Mouse (Mus musculus) CH12F3 (cell line): ENCODE data around the gene Arl6ip4.

Experiments used
- in situ Hi-C: fragments of 300-500 bp; cut with MboI; formaldehyde crosslinking; loops from 2 replicates; pipeline ENCODE4 v1.14.3; 2020; ENCODE audit warnings: low sequenced_read_pairs

Gene Arl6ip4

DNA sequence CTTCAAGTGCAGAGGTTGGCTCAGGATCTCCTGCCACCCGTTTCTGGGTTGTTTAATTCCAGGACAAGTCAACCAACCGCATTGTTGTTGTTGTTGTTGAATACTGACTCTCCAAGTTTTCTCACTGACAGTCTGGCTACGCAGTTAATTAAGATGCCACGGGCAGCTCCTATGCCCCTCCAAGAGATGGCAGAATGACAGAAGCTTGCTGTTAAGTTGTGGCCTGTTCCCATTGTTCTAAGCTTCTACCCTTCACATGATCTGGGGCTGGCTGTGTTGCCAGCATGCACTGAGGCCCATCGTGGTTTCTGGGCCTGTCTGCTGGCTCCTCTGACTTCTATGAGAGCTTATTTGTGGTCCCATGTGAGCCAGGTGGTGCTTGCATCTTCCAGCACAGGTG is 18.4 kb downstream of the Arl6ip4 start:
- in situ Hi-C loops = no loop called here

DNA sequence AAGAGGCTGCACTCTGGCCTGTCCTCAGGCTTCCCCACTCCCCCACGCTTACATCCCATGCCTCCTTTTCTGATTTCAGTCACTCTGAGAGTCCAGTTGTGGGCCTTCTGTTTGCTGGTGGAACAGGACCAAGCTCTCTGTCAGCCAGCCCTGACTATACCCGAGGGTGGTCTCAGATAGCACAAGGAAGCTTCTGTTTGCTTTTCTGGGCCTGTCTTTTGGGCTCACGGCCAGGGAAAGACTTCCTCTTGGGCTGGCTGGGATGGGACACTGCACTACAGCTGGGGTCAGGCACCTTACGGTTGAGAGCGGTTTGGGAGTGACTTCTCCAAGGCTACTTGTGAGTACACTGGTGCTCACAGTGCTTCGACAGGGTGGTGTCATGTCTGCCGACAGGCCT is 22.2 kb downstream of the Arl6ip4 start:
- in situ Hi-C loops = no loop called here

DNA sequence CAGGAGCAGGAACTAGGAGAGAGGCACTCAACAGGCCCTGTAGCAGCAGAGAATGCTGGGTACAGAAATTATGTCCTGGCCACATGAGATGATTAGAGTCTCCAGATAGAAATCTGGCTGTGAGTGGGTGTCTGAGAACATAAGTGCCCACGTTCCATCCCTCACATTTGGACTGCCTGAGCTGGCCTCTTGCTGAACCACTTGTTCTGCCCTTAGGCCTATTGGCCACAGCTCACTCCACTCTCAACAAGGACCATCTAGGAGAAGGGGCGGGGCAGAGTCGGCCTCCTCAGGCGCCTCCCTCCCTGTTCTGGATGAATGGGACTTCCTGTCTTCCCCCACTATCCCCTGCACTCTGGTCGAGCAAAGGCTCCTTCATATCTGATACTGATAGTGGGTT is 33.1 kb downstream of the Arl6ip4 start:
- in situ Hi-C loops = no loop called here

DNA sequence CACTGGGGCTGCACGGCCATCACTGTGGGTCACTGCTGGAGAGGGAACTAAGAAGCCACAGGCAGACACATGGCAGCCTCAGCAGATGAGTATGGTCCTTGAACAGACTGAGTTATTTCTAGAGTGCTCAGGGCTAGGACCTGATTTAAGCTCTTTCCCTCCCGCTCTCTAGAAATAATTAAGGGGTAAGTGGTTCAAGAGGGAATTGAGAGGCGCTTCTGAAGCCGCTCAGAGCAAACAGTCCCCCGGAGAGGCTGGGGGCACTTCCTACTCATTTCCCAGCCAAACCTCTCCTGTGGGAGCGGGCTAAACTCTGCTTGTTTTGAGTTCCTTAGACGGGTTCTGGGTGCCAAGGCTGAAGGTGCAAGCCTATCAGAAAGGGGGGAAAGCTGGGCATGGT is 35.0 kb downstream of the Arl6ip4 start:
- in situ Hi-C loops = no loop called here

DNA sequence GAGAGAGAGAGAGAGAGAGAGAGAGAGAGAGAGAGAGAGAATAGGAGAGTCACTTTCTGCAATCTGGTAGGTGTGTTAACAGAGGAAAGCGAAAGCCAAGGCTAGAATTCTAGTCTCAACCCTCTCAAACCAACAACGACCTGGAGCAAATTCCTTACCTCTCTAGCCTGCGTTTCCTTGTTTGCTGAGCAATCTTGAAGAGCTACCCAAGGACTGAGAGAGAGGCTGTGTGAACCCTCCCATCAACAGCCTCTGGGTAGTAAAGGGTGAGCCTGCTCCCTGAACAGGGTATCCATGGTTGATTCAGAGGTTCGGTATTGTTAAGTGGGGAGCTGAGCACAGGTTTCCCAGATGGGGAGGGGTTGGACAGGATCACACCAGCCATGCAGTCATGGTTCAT is 36.8 kb downstream of the Arl6ip4 start:
- in situ Hi-C loops = no loop called here

DNA sequence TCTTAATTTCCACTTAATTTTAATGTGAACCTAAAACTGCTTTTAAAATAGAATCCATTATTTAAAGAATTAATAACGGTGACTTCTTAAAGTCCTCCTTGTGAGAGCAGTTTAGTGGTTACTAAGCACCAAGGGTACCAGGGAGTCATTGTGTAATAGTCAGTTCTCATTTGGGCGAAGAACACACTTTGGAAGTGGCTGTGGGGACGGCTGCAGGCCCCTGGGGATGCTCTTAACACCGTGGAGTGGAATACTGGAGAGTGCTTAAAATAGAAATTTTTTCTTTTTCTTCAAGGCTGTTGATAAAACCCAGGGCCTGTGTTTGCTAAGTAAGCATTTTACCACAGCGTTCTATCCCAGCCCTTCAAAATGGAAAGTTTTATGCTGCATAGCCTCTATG is 40.1 kb downstream of the Arl6ip4 start:
- in situ Hi-C loops = no loop called here

DNA sequence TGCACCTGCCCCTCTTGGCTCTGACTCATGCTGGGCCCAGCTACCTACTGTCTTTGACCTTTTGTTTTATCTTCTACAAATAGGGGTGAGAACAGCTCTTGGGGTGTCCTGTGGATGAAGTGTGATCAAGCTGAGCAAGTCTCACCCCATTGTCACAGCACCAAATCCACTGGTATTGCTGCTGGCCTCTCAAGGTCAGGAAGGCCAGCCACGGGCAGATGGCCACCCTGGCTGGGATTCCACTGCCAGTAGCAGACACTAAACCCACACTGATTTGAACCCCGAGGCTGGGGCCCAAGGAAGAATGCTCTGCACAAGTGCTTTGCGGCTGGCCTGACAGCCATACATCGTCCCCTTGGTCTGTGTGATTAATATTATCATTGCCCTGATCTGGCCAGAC is 42.4 kb downstream of the Arl6ip4 start:
- in situ Hi-C loops = no loop called here

DNA sequence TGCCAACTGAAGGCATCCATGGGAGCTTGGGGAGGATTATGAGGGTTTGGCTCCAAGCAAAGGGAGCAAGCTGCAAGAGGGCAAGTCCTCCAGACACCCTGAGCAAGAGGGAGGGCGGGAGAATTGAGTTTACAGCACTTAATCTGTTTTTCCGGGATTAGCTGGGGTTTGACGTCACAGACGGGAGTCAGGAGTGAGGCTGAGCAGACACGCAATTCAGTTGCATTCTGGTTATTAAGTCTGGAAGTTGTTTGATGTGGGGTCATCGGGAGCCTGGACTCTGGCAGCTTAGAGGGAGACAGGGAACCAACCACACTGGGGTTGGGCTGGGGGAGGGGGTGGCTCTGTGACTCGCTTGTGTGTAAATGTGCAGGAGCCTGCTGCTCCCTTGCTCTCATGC is 43.6 kb downstream of the Arl6ip4 start:
- in situ Hi-C loops = no loop called here

DNA sequence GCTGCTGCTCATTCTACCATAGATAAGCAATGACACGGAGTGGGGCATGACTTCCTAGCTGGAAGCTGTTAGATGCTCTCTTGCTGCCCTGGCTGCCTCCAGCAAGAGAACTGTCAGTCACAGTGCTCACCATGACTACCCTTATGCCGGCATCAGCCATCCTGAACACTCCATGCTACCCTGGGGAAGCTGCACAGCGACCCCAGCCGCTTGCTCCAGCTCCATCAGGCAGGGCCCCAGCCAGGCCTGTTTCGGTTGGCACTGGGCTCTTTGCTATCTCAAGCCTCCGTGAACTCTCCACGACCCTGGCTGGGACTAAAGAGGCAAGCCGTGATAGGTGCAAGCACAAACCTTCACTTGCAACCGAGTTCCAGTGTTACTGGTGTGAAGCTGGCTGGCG is 45.9 kb downstream of the Arl6ip4 start:
- in situ Hi-C loops = loop anchor here (10.0 kb wide), 1 partner anchor 113 kb away; no protein-coding TSS in a partner anchor

DNA sequence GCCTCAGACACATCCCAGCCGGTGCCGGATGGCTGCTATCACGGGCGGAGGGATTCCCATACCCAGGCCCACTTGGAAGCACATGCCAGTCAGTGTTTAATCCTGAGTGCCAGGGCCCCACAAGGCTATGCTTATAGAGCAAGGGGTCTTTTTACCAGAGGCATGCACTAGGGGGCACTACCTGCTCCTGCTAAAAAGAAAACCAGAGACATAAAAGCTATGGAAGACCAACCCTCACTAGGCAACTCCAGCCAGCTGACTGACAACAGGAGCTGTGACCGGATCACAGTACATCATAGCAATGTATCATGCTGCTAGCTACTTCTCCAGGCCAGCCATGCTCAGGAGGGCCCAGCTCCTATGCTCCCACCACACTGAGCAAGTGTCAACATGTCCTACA is 46.7 kb downstream of the Arl6ip4 start:
- in situ Hi-C loops = loop anchor here (10.0 kb wide), 1 partner anchor 112 kb away; no protein-coding TSS in a partner anchor

DNA sequence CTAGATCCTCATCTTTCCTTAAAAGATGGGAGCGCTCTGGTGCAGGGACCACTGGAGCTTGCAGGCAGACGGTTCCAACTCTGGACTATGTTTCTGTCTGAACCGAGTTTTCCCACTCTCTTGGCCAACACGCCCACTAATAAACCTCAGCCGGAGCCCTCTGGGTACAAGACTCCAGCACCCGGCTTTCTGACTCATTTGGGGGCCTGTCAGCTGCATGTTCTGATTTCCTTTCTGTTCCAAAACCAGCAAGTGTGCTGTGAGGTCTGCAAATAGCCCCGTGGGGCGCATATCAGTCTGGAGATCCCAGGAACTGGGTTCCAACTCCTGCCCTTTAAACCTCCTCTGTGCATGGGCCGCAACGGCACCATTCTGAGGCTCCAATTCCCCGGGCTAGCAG is 47.6 kb downstream of the Arl6ip4 start:
- in situ Hi-C loops = loop anchor here (10.0 kb wide), 1 partner anchor 111 kb away; no protein-coding TSS in a partner anchor

DNA sequence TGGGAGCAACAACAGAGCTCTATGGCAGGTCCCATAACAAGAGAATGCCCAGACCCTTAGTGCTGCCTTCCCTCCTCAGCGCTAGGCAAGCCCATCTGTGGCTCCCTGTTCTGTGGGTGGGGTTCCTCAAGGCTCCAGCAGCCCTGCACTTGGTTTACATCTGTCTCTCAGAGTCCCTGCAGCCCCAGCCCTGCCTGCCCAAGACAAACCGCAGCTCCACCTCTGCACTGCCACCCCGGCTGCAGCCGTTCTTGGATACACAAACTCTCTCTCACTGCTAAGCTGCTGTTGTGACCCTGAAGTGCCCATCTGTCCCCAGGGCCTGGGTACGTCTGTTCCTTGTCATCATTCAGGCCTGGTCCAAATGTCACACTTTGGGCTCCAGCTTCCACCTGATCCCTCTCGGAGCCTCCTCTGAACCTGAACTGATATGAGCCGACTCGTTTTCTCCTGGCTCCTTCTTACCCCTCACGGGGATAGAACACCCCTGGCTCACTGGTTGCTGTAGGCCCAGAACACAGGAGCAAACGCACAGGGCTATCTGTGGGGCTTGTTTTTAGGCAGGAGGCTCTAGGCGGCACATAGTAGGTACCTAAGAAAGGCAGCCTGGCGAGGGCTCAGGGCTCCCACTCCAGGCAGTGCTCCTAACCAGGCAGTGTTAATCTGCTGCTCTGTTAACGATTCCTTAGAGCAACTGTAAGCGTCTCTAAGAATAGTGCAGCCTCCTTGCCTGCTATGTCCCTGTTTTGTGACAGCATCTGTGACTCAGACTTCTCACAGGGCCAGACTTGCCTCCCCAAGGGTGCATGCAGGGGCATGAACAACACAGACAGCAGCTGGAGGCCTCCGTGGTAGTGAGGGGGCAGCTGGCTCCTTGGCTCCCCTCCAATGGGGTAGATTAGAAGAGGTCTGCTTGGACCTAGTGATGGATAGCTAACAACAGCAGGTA is 50.0 kb downstream of the Arl6ip4 start:
- in situ Hi-C loops = loop anchor here (10.0 kb wide), 1 partner anchor 109 kb away; no protein-coding TSS in a partner anchor

DNA sequence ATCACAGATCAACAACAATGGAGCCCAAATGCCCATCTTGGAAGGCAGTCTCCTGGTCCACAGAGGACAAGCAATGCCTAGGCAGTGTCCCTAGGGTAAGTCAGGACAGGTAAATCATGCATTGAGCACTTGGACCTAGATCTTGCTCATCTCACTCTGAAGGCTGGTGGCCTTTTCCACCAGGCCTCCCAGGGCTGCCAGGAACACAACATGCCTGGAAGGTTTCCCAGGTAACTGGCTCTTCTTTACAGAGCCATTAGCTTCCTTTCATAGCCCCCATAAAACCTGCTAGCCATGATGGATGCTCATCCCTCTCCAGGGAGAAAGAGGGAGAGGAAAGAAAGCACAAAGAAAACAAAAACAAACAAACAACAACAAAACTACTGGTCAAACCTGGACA is 50.9 kb downstream of the Arl6ip4 start:
- in situ Hi-C loops = loop anchor here (10.0 kb wide), 1 partner anchor 108 kb away; no protein-coding TSS in a partner anchor

DNA sequence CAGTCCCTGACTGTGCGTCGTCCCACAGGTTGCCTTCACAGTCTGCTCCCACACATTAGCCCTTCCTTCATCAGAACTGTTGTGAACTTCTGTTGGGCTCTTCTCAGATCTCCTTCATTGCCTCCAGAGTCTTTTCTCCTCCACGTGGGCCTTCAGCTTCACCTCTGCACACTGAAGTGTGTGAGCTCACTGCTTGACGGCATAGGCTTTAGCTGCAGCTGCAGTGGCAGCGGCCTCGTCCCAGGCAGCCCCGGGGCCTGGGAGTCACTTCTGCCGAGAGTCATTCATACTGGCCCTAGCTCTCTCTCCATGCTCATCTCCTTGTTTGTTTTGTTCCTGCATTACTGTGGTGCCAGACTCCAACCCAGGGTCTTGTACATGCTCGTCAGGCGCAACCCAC is 51.7 kb downstream of the Arl6ip4 start:
- in situ Hi-C loops = loop anchor here (10.0 kb wide), 1 partner anchor 107 kb away; no protein-coding TSS in a partner anchor
